Mouse (Mus musculus) kidney, postnatal 0 days (tissue): ENCODE results near the gene Fam19a2. TPM values are rescaled to one million over a fixed set of nuclear protein-coding genes. Genes with fewer than 3 reads are reported as not detected.

Experiments used
- ATAC-seq: fragments of 200-750 bp; cut with Nextera tagmentation; replicated peaks from 2 replicates; pipeline ENCODE4 v1.8.0; 2017; ENCODE audit warnings: low read depth, moderate number of reproducible peaks, moderate TSS enrichment, moderate library complexity; ENCODE audit not compliant: low FRiP score
- DNase-seq: peaks from one replicate; pipeline ENCODE4 v3.0.0-alpha.2; 2016; ENCODE audit warnings: low spot score
- H3K27ac ChIP-seq: fragments of 300-500 bp; sonication (generic); 2 replicates; pipeline ENCODE4 v1.5.1; 2014; ENCODE audit warnings: mild to moderate bottlenecking
- H3K27me3 ChIP-seq: fragments of 300-500 bp; sonication (generic); 2 replicates; pipeline ENCODE4 v1.6.1; 2014; ENCODE audit warnings: low read length, mixed read lengths; ENCODE audit not compliant: insufficient read depth
- H3K36me3 ChIP-seq: fragments of 300-500 bp; sonication (generic); 2 replicates; pipeline ENCODE4 v1.6.1; 2014; ENCODE audit warnings: low read length, mixed read lengths; ENCODE audit not compliant: insufficient read depth
- H3K4me1 ChIP-seq: fragments of 300-500 bp; sonication (generic); replicated peaks from 2 replicates; pipeline ENCODE4 v1.6.1; 2014; ENCODE audit warnings: antibody characterized with exemption, low read length, mixed read lengths; ENCODE audit not compliant: insufficient read depth
- H3K4me2 ChIP-seq: fragments of 300-500 bp; sonication (generic); 2 replicates; pipeline ENCODE4 v1.6.1; 2014; ENCODE audit warnings: mild to moderate bottlenecking, low read length, moderate library complexity, mixed read lengths
- H3K4me3 ChIP-seq: fragments of 300-500 bp; sonication (generic); replicated peaks from 2 replicates; pipeline ENCODE4 v1.5.1; 2014; ENCODE audit warnings: low read depth, low read length
- H3K9ac ChIP-seq: fragments of 300-500 bp; sonication (generic); 2 replicates; pipeline ENCODE4 v1.6.1; 2014; ENCODE audit warnings: low read depth, low read length
- H3K9me3 ChIP-seq: fragments of 300-500 bp; sonication (generic); replicated peaks from 2 replicates; pipeline ENCODE4 v1.6.1; 2016; ENCODE audit warnings: low read length, inconsistent platforms, mixed read lengths
- CTCF ChIP-seq: IDR thresholded peaks from 2 replicates; pipeline ENCODE4 v1.5.1; 2016; ENCODE audit warnings: antibody characterized with exemption, low read depth, mild to moderate bottlenecking, moderate library complexity
- WGBS: fragments of 180-500 bp; shearing (Covaris S2); extraction: QIAGEN DNeasy Blood & Tissue Kit; methylation state at CpG from one replicate; pipeline ENCODE4 v1.1.7; 2014; 5-methylcytosine and 5-hydroxymethylcytosine counted together
- polyA plus RNA-seq: library from polyadenylated mRNA; unstranded; fragments of >200 nt; fragmentation: Nextera tagmentation; extraction: Ambion mirVana; gene quantifications from 2 replicates; pipeline ENCODE4 v1.2.1, GENCODE M21; 2015

Gene Fam19a2
- polyA plus RNA-seq, 1 experiment from 2014 or later, result 2.0 TPM

DNA sequence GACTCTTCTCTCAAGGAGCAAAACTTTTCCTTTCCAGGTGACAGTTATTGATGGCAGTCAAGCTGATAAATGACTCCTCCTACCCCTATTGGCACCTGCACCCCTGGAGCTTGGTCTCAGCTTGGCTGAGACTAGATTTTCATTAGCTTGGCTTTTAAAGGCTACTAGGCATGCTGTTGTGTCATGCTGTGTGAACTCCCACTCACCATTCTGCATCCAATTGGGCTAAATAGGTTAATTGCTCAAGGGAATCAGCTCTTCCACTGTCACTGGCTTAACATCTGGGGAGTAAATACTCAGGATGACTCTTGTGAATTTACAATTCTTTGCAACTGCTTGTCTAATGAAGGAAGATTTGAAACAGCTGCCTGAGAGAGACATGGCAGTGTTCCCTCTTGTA is 407.4 kb downstream of the Fam19a2 start:
- H3K4me3 ChIP-seq, result no peak overlapping the region
- DNase-seq (peak; percentile 57), ATAC-seq (no peak)
- no peaks in the 10 kb centered on the region for H3K27me3 ChIP-seq
- no peak overlapping the region for H3K27ac ChIP-seq
- H3K36me3 ChIP-seq, result no peaks in the 10 kb centered on the region
- no peak for TF ChIP-seq CTCF
- no peak overlapping the region for H3K4me2 ChIP-seq
- H3K4me1 ChIP-seq, result no peaks in the 10 kb centered on the region
- no peaks in the 10 kb centered on the region for H3K9me3 ChIP-seq
- no peak overlapping the region for H3K9ac ChIP-seq

DNA sequence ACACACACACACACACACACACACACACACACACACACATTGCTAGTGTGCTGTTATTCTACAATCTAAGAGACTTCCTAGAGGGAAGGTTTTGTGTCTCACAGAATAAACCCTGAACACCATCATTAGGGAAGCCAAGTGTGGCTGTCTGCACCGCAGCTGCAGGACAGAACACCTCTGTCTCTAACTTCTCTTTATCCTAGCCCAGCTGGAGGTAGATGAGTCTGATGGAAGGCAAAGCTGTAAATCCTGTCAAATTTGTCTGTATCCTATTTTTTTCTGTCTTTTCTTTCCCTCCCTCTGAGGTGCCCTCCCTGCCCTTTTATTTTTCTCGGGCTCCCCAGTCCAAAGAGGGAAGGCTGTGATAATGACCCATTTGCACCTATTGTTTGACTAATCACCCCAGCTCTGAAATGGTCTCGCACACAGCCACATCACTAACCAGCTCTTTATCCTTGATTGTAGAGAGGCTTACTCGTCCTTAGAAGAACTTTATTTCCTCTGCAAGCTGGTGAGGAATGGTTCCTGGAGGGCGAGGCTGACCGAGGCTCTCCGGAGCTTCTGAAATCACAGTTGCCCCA is 414.6 kb downstream of the Fam19a2 start:
- Histone ChIP-seq H3K27me3 (no peaks in the 10 kb centered on the region), H3K36me3 (no peaks in the 10 kb centered on the region), H3K4me2 (no peak overlapping the region), H3K9me3 (no peaks in the 10 kb centered on the region), H3K9ac (no peak overlapping the region), H3K4me1 (no peaks in the 10 kb centered on the region; the same call in 1 of the 2 replicates), H3K4me3 (no peak overlapping the region), H3K27ac (no peak overlapping the region)
- DNase-seq (no peak), ATAC-seq (no peak)
- 27% methylated on average over 7 of the region's 7 CpGs for WGBS
- TF ChIP-seq CTCF, result no peak

DNA sequence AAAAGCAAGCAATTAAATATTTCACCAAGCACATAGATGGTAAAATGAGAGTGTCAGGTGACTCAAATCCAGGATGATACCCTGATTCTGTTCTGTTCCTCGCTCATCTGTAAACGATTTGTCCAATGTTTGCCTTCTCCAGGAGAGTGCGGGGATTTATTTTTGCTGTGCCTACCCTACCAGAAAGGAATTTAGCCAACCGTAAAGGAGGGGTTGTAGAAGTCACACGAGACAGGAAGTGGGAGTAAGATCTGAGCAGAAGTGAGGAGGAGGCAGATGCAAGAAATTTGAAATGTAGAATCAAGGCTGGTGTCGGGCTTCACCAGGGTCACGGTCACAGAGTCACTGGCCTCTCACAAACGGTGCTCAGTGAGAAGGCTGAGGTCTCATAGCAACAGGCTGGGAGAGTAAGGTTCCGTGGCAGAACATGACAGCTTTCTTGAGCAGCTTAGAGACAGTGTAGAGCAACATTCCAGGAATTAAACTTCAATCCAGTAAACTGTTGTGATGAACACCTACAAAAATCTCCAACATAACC is 419.0 kb downstream of the Fam19a2 start:
- 0 out of 2 replicates have a peak overlapping the region, but pooled peaks have one; percentile 3 for H3K4me2 ChIP-seq
- DNase-seq, result peak; percentile 87
- no peak for TF ChIP-seq CTCF
- H3K27me3 ChIP-seq, result no peaks in the 10 kb centered on the region
- 13% methylated on average over 9 of the region's 9 CpGs for WGBS
- no peaks in the 10 kb centered on the region for H3K9me3 ChIP-seq
- no peak overlapping the region for H3K4me3 ChIP-seq
- H3K36me3 ChIP-seq, result no peaks in the 10 kb centered on the region
- ATAC-seq, result peak; percentile 93
- no peak overlapping the region for H3K27ac ChIP-seq
- no peaks in the 10 kb centered on the region; the same call in 1 of the 2 replicates for H3K4me1 ChIP-seq
- H3K9ac ChIP-seq, result no peak overlapping the region

DNA sequence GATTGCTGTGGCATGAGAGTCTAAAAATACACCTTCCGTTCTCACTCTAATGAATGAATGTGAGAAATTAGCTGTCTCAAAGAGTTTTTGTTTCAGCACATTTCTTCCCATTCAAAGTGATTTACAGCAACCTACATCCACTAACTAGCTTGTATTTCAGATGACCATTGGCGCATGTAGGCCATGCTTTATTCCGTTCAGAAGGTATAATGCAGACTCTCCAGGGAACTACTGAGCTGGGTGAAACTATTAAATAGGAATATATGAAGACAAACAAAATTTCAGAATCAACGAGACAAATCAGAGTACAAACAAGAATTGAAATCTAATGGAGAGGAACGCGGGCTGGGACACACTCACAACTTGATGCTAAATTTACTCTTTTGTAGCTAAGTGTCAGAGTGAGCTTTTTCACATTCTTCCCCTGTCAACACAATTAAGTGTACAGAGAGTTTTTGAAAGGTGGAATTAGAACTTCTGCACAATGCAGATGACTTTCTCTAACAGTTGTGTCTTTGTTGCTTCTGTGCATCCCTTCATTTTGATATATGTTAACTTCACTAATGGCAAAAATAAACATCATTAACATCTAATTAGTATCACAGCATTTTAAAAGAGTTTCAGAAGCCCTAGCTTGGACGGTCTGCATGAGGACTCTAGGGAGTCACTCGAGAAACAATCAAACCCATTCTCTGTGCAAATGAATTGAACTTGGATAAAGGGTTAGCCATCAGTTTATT is 428.6 kb downstream of the Fam19a2 start:
- Histone ChIP-seq H3K9me3 (no peaks in the 10 kb centered on the region), H3K27ac (no peak overlapping the region), H3K4me1 (no peaks in the 10 kb centered on the region), H3K36me3 (no peaks in the 10 kb centered on the region), H3K27me3 (no peaks in the 10 kb centered on the region), H3K9ac (no peak overlapping the region), H3K4me3 (no peak overlapping the region), H3K4me2 (no peak overlapping the region)
- ATAC-seq (no peak), DNase-seq (peak; percentile 65)
- no peak for TF ChIP-seq CTCF
- 38% methylated on average over 8 of the region's 8 CpGs for whole genome bisulfite sequencing

DNA sequence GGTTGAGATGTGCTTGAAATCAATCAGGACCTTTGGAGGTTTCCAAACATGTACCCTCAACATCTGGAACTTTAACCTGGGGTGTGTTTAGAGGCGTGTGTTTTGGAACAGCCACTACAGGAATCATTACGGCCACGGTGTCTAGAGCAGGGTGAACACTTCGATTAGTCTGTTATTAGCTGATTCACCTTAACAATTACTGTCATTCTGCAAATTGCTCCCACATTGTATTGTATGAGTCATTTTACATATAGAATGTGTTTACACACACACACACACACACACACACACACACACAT is 429.1 kb downstream of the Fam19a2 start:
- no peaks in the 10 kb centered on the region for H3K9me3 ChIP-seq
- TF ChIP-seq CTCF, result no peak
- H3K9ac ChIP-seq, result no peak overlapping the region
- DNase-seq (no peak), ATAC-seq (no peak)
- no peak overlapping the region for H3K27ac ChIP-seq
- H3K4me3 ChIP-seq, result no peak overlapping the region
- 94% methylated on average over 4 of the region's 4 CpGs for WGBS
- H3K27me3 ChIP-seq, result no peaks in the 10 kb centered on the region
- H3K36me3 ChIP-seq, result no peaks in the 10 kb centered on the region
- H3K4me1 ChIP-seq, result no peaks in the 10 kb centered on the region
- H3K4me2 ChIP-seq, result no peak overlapping the region

DNA sequence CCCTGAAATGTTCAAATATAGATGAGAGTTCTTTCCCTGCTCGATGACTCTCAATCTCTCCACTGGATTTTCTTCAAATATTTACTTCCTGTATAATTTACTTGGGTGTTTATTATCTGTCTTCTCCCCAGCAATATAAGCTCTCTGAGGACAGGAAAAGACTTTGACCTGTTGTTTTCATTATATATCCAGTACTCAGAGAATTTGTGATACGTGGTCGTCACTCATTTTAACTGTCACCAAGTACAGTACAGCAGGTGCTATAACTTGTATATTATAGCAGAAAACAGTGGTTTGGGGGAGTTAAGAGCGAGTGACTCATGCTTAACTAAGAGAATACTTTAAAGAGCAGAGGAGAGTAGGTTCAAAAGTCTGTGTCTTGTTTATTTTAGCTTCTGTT is 438.8 kb downstream of the Fam19a2 start:
- H3K4me2 ChIP-seq, result no peak overlapping the region
- ATAC-seq (no peak), DNase-seq (no peak)
- H3K9ac ChIP-seq, result no peak overlapping the region
- TF ChIP-seq CTCF, result no peak
- H3K4me1 ChIP-seq, result no peaks in the 10 kb centered on the region
- no peaks in the 10 kb centered on the region for H3K9me3 ChIP-seq
- 61% methylated on average over 4 of the region's 4 CpGs for WGBS
- H3K36me3 ChIP-seq, result no peaks in the 10 kb centered on the region
- H3K27me3 ChIP-seq, result no peaks in the 10 kb centered on the region
- H3K4me3 ChIP-seq, result no peak overlapping the region
- no peak overlapping the region for H3K27ac ChIP-seq
